Mouse (Mus musculus) embryonic facial prominence, embryonic 12.5 days (tissue): Measurements from ENCODE around the gene Btk. TPM values are rescaled to one million over a fixed set of nuclear protein-coding genes. Genes with fewer than 3 reads are reported as not detected.

ENCODE experiments used
- ATAC-seq: fragments of 200-750 bp; cut with Nextera tagmentation; 2 replicates; pipeline ENCODE4 v1.8.0; 2017; ENCODE audit not compliant: insufficient number of reproducible peaks, insufficient read depth, low FRiP score, low TSS enrichment
- H3K27ac ChIP-seq: fragments of 300-500 bp; sonication (generic); 2 replicates; pipeline ENCODE4 v1.5.1; 2016; ENCODE audit warnings: mild to moderate bottlenecking
- H3K27me3 ChIP-seq: fragments of 300-500 bp; sonication (generic); 2 replicates; pipeline ENCODE4 v1.6.1; 2016; ENCODE audit warnings: mild to moderate bottlenecking, moderate library complexity
- H3K36me3 ChIP-seq: fragments of 300-500 bp; sonication (generic); 2 replicates; pipeline ENCODE4 v1.6.1; 2016; ENCODE audit warnings: mild to moderate bottlenecking
- H3K4me1 ChIP-seq: fragments of 300-500 bp; sonication (generic); 2 replicates; pipeline ENCODE4 v1.6.1; 2016
- H3K4me2 ChIP-seq: fragments of 300-500 bp; sonication (generic); replicated peaks from 2 replicates; pipeline ENCODE4 v1.6.1; 2016; ENCODE audit warnings: mild to moderate bottlenecking, moderate library complexity
- H3K4me3 ChIP-seq: fragments of 300-500 bp; sonication (generic); 2 replicates; pipeline ENCODE4 v1.5.1; 2016; ENCODE audit warnings: mild to moderate bottlenecking
- H3K9ac ChIP-seq: fragments of 300-500 bp; sonication (generic); 2 replicates; pipeline ENCODE4 v1.6.1; 2016; ENCODE audit warnings: mild to moderate bottlenecking, moderate library complexity
- H3K9me3 ChIP-seq: fragments of 300-500 bp; sonication (generic); 2 replicates; pipeline ENCODE4 v1.6.1; 2016; ENCODE audit warnings: mild to moderate bottlenecking, moderate library complexity
- WGBS: fragments of 180-500 bp; shearing (Covaris S2); methylation state at CpG from one replicate; pipeline ENCODE4 v1.1.7; 2016; 5-methylcytosine and 5-hydroxymethylcytosine counted together
- polyA plus RNA-seq: library from polyadenylated mRNA; unstranded; fragments of >200 nt; fragmentation: Nextera tagmentation; extraction: Ambion mirVana; gene quantifications from 2 replicates; pipeline ENCODE4 v1.2.1, GENCODE M21; 2016

Gene Btk
- polyA plus RNA-seq: 0.96 and 1.8 TPM in 2 replicates

- WGBS: 84% methylated on average over 11 of the region's 11 CpGs
- Histone ChIP-seq H3K9me3 (no peaks in the 10 kb centered on the region), H3K9ac (no peak within 1 kb of the TSS), H3K4me2 (no peak within 1 kb of the TSS), H3K27ac (no peak within 1 kb of the TSS), H3K4me1 (no peaks in the 10 kb centered on the region), H3K27me3 (no peaks in the 10 kb centered on the region), H3K36me3 (no peaks in the 10 kb centered on the region), H3K4me3 (no peak within 1 kb of the TSS)
- no peak for ATAC-seq
Measured at GRCm38 (mm10) chrX:134582888-134583669, at the start of gene Btk. Gene Btk (minus strand): TSS chrX:134583570.

- 90% methylated on average over 5 of the region's 5 CpGs for WGBS
- H3K4me2 ChIP-seq: no peak overlapping the region
- H3K9ac ChIP-seq: no peak overlapping the region
- no peak overlapping the region for H3K27ac ChIP-seq
- H3K27me3 ChIP-seq: no peaks in the 10 kb centered on the region
- H3K4me1 ChIP-seq: no peaks in the 10 kb centered on the region
- H3K4me3 ChIP-seq: no peak overlapping the region
- no peak for ATAC-seq
- H3K36me3 ChIP-seq: no peaks in the 10 kb centered on the region
- H3K9me3 ChIP-seq: no peaks in the 10 kb centered on the region
Measured at GRCm38 (mm10) chrX:134632710-134633109, 49.3 kb upstream of the Btk start.

- H3K27ac ChIP-seq: no peak overlapping the region
- WGBS: 88% methylated on average over 2 of the region's 2 CpGs
- no peak overlapping the region for H3K4me3 ChIP-seq
- no peak overlapping the region for H3K4me2 ChIP-seq
- no peaks in the 10 kb centered on the region for H3K27me3 ChIP-seq
- no peaks in the 10 kb centered on the region for H3K4me1 ChIP-seq
- no peaks in the 10 kb centered on the region for H3K36me3 ChIP-seq
- ATAC-seq: no peak
- H3K9me3 ChIP-seq: no peaks in the 10 kb centered on the region
- no peak overlapping the region for H3K9ac ChIP-seq
Measured at GRCm38 (mm10) chrX:134628200-134628599, 44.8 kb upstream of the Btk start.

- Histone ChIP-seq H3K36me3 (no peaks in the 10 kb centered on the region), H3K27me3 (no peaks in the 10 kb centered on the region), H3K9ac (no peak overlapping the region), H3K4me3 (no peak overlapping the region), H3K4me2 (no peak overlapping the region), H3K4me1 (no peaks in the 10 kb centered on the region), H3K9me3 (no peaks in the 10 kb centered on the region), H3K27ac (no peak overlapping the region)
- ATAC-seq: no peak
- 84% methylated on average over 4 of the region's 4 CpGs for WGBS
Measured at GRCm38 (mm10) chrX:134623350-134623749, 40.0 kb upstream of the Btk start.

- 79% methylated on average over 3 of the region's 3 CpGs for WGBS
- no peak overlapping the region for H3K4me3 ChIP-seq
- no peak for ATAC-seq
Measured at GRCm38 (mm10) chrX:134621685-134622084, 38.3 kb upstream of the Btk start.

GRCm38 (mm10) chrX:134620254-134620865 is 37.0 kb upstream of the Btk start:
- Histone ChIP-seq H3K4me1 (no peaks in the 10 kb centered on the region), H3K4me2 (no peak overlapping the region), H3K9ac (no peak overlapping the region), H3K27me3 (no peaks in the 10 kb centered on the region), H3K9me3 (no peaks in the 10 kb centered on the region), H3K36me3 (no peaks in the 10 kb centered on the region), H3K4me3 (no peak overlapping the region), H3K27ac (no peak overlapping the region)
- ATAC-seq: no peak
- WGBS: 39% methylated on average over 8 of the region's 8 CpGs

More at GRCm38 (mm10) chrX:134621685-134622084, 38.3 kb upstream of the Btk start:
- Histone ChIP-seq H3K27ac (no peak overlapping the region), H3K4me1 (no peaks in the 10 kb centered on the region), H3K4me2 (no peak overlapping the region), H3K9me3 (no peaks in the 10 kb centered on the region), H3K36me3 (no peaks in the 10 kb centered on the region), H3K9ac (no peak overlapping the region), H3K27me3 (no peaks in the 10 kb centered on the region)

- Histone ChIP-seq H3K4me3 (no peak overlapping the region), H3K36me3 (no peaks in the 10 kb centered on the region), H3K9ac (no peak overlapping the region), H3K27me3 (no peaks in the 10 kb centered on the region), H3K27ac (no peak overlapping the region), H3K4me1 (no peaks in the 10 kb centered on the region), H3K4me2 (no peak overlapping the region), H3K9me3 (no peaks in the 10 kb centered on the region)
- ATAC-seq: no peak
- 56% methylated on average over 9 of the region's 9 CpGs for WGBS
Measured at GRCm38 (mm10) chrX:134619695-134620094, 36.3 kb upstream of the Btk start.

- no peak overlapping the region for H3K4me3 ChIP-seq
- no peak overlapping the region for H3K4me2 ChIP-seq
- H3K4me1 ChIP-seq: no peaks in the 10 kb centered on the region
- ATAC-seq: no peak
- H3K9ac ChIP-seq: no peak overlapping the region
- no peaks in the 10 kb centered on the region for H3K36me3 ChIP-seq
- no peaks in the 10 kb centered on the region for H3K9me3 ChIP-seq
- H3K27ac ChIP-seq: no peak overlapping the region
- no peaks in the 10 kb centered on the region for H3K27me3 ChIP-seq
- WGBS: 54% methylated on average over 2 of the region's 2 CpGs
Measured at GRCm38 (mm10) chrX:134614306-134614705, 30.9 kb upstream of the Btk start.

- Histone ChIP-seq H3K4me2 (peak overlapping the region; percentile 44), H3K27ac (peak overlapping the region; percentile 89), H3K27me3 (no peaks in the 10 kb centered on the region), H3K9ac (no peak overlapping the region), H3K9me3 (no peaks in the 10 kb centered on the region), H3K4me1 (no peaks in the 10 kb centered on the region), H3K36me3 (no peaks in the 10 kb centered on the region), H3K4me3 (peak overlapping the region; percentile 13; the same call in 1 of the 2 replicates)
- peak; percentile 92 for ATAC-seq
- 14% methylated on average over 15 of the region's 15 CpGs for WGBS
Measured at GRCm38 (mm10) chrX:134612285-134612959, 29.1 kb upstream of the Btk start.

GRCm38 (mm10) chrX:134610984-134611383 is 27.6 kb upstream of the Btk start:
- H3K27ac ChIP-seq: no peak overlapping the region
- 88% methylated on average over 4 of the region's 4 CpGs for WGBS
- no peak overlapping the region for H3K9ac ChIP-seq
- no peak for ATAC-seq
- H3K27me3 ChIP-seq: no peaks in the 10 kb centered on the region
- H3K4me1 ChIP-seq: no peaks in the 10 kb centered on the region
- H3K36me3 ChIP-seq: no peaks in the 10 kb centered on the region
- H3K9me3 ChIP-seq: no peaks in the 10 kb centered on the region
- H3K4me3 ChIP-seq: no peak overlapping the region
- no peak overlapping the region for H3K4me2 ChIP-seq

- H3K4me1 ChIP-seq: no peaks in the 10 kb centered on the region
- no peak overlapping the region for H3K4me2 ChIP-seq
- H3K27me3 ChIP-seq: no peaks in the 10 kb centered on the region
- no peak overlapping the region for H3K27ac ChIP-seq
- 46% methylated on average over 4 of the region's 4 CpGs for WGBS
- H3K9me3 ChIP-seq: no peaks in the 10 kb centered on the region
- ATAC-seq: no peak
- no peak overlapping the region for H3K4me3 ChIP-seq
- no peak overlapping the region for H3K9ac ChIP-seq
- no peaks in the 10 kb centered on the region for H3K36me3 ChIP-seq
Measured at GRCm38 (mm10) chrX:134609472-134609871, 26.1 kb upstream of the Btk start.
